Mouse (Mus musculus) layer of hippocampus, adult 2 months (tissue): ENCODE results near the gene Zfp810. TPM values are rescaled to one million over a fixed set of nuclear protein-coding genes. Genes with fewer than 3 reads are reported as not detected.
"Not testable (repeated sequence)": the region's sequence is repeated elsewhere in the genome, so short reads cannot be mapped to it uniquely, and the experiment has no call there.

ENCODE experiments used
- DNase-seq, 2 experiments: peaks; one replicate each; pipeline ENCODE4 v3.0.0; 2022; ENCODE audit warnings: low spot score in 2 of 2
- H3K27ac ChIP-seq: fragments of 200-600 bp; 2 replicates; pipeline ENCODE4 v1.8.1; 2022
- H3K4me3 ChIP-seq: fragments of 200-600 bp; 2 replicates; pipeline ENCODE4 v1.8.1; 2022; ENCODE audit warnings: mild to moderate bottlenecking
- CTCF ChIP-seq: fragments of 200-600 bp; conservative IDR thresholded peaks from 2 replicates; pipeline ENCODE4 v1.8.1; 2022; ENCODE audit warnings: antibody characterized with exemption, mild to moderate bottlenecking, moderate library complexity
- total RNA-seq, 2 experiments: library from RNA; stranded (reverse); gene quantifications; 2 replicates each; pipeline ENCODE4 v1.2.3; 2021

Zfp810 gene
- total RNA-seq, 2 experiments from 2014 or later, result 19.9 to 23.2 TPM

DNA sequence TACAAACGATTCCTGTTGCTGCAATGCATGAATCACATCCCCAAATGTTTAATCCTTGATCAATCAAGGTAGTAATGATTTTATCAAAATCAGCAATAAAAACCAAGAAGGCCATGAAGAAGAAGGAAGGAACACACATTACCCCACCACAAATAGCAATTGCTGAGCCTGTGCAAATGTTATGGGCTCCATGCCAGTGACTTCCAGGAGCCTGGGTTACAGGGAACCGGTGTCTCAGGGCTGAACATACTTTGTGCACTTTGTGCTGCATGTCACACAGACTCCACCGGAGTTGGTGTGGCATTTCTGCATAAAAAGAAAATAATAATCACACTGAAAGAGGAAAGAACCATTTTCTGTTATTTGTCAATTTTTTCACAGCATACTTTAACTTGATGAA lies 6.6 kb upstream of the Zfp810 start:
- TF ChIP-seq CTCF, result no peak

DNA sequence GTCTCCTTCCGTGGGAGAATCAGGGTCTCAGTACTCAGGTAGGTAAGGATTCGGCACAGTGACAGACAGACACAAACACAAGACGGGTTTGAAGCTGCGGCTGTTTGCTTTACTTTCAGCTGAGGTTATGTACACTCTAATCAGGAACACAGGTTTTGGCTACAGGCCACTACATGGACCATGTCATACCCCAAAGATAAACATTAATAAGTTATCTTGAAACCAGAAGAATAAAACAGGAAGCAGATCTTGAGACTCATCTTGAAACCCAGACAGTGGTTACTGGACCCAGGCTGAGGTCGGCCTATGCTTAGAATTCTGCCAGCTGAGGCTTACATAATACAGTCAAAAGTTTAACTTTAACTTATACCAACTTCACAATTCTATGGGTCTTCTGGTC lies 5.8 kb upstream of the Zfp810 start:
- Histone ChIP-seq H3K27ac (no peak overlapping the region), H3K4me3 (no peak overlapping the region)
- TF ChIP-seq CTCF, result no peak
- DNase-seq, result no peak

More for the DNA sequence above, 6.6 kb upstream of the Zfp810 start:
- DNase-seq, result no peak
- no peak overlapping the region for H3K27ac ChIP-seq
- no peak overlapping the region for H3K4me3 ChIP-seq

DNA sequence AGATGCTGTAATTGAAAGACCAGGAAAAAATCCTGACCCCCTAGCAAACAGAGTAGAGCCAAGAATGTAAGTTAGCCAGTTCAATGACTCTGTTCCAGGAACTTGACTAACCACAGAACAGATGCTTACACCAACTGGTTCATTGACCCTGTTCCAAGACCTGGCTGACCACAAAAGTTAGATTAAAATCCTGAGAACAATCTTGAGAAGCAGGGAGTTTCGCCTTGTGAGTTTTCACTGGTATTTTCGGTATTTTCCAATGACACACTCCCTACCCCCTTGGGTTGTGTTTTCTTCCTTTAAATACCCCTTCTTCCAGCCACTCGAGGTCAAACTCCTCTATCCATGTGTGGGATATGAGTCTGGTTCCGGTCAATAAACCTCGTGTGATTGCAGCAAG lies 2.2 kb upstream of the Zfp810 start:
- no peak for TF ChIP-seq CTCF

DNA sequence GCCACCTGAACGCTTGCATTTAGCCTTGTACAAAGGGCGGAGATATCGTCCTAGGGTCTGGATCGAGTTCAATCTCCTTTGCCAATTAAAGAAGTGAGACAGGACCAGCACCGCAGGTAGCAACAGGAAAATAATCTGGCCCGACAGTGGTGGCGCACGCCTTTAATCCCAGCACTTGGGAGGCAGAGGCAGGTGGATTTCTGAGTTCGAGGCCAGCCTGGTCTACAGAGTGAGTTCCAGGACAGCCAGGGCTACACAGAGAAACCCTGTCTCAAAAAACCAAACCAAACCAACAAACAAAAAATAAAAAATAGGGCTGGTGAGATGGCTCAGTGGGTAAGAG lies 443 bp upstream of the Zfp810 start:
- Histone ChIP-seq H3K4me3 (peak overlapping the region; percentile 82), H3K27ac (peak overlapping the region; percentile 98)
- not testable (repeated sequence) for DNase-seq

More for the DNA sequence above, 2.2 kb upstream of the Zfp810 start:
- Histone ChIP-seq H3K4me3 (no peak overlapping the region), H3K27ac (no peak overlapping the region)
- no peak for DNase-seq

DNA sequence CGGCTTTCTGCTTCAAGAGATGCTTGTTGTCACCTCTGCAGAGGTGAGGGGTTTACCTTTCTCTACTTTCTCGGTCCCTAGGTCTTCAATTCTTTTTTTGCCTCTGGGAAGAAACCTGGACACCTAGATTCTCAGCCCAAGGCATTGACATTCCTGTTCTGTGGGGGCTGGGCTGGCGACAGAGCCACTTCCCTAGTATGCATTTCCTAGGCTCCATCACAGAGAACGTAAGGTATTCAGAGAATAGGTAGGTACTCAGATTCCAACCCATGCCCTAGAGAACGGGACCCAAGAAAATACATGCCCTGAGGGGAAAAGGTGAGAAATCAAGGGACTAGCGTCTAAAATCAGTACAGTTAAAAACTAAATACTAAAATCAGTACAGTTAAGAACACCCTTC lies 722 bp downstream of the Zfp810 start:
- TF ChIP-seq CTCF, result no peak
- DNase-seq, result no peak
- peak overlapping the region; percentile 82 for H3K4me3 ChIP-seq
- peak overlapping the region; percentile 98 for H3K27ac ChIP-seq

DNA sequence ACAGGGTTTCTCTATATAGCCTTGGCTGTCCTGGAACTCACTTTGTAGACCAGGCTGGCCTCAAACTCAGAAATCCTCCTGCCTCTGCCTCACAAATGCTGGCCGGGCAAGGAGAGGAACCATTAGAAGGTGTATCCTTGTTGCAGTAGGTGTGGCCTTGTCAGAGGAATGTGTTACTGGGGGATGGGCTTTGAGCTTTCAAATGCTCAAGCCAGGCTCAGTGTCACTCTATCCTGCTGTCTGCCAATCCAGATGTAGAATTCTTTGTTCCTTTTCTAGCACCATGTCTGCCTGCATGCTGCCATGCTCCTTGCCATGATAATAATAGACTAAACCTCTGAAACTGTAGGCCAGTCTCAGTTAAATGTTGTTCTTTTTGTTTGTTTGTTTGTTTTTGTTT lies 5.2 kb downstream of the Zfp810 start:
- TF ChIP-seq CTCF, result no peak
- no peak overlapping the region for H3K27ac ChIP-seq
- no peak overlapping the region for H3K4me3 ChIP-seq
- no peak for DNase-seq

DNA sequence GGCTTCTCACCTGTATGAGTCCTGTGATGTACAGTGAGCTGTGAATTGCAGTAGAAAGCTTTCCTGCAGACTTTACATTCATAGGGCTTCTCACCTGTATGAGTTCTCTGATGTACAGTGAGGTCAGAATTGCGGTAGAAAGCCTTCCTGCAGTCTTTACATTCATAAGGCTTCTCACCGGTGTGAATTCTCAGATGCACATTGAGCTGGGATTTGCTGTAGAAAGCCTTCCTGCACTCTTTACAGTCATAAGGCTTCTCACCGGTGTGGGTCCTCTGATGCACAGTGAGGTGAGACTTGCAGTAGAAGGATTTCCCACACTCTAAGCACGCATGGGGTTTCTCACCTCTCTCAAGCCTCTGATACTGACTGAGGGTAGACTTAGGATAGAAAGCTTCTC lies 28.7 kb downstream of the Zfp810 start:
- DNase-seq, result no peak
- no peak for TF ChIP-seq CTCF
- no peak overlapping the region for H3K27ac ChIP-seq
- no peak overlapping the region for H3K4me3 ChIP-seq

DNA sequence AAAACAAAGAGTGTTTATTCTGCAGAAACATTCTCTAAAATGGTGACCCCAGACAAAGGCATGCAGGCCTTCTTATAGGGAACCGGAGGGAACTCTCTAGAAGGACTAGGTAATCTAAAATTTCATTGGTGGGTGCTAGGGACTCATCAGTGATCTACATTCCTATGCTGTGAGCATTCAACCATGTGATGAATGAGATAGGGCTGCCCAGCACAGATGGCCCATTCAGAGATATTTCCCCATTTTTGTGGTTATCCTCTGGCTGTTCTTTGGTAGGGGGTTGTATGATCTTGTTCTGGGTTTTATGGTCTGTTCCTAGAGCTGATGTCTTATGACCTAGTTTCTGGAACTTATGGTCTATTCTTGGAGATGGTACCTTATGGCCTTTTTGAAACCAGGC lies 38.6 kb downstream of the Zfp810 start:
- DNase-seq, result no peak
- TF ChIP-seq CTCF, result no peak
- Histone ChIP-seq H3K27ac (no peak overlapping the region), H3K4me3 (no peak overlapping the region)

DNA sequence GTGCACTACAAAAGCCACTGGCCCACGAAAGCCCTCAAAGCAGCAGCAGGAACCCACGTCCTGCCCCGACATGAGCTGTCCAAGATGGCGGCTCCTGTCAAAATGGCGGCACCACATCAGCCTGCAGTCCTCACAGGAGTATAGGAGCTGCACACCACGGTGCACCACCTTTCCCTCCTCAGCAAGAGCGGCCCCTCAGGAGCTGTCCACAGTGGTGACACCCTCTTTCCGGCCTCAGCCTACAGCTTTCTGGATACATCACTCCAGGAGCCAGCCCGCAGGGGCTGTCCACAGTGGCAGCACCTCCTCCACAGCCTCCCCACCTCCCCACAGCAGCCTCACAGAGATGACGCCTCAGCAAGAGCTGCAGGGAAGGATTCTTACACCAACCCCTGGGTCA lies 44.8 kb downstream of the Zfp810 start:
- H3K27ac ChIP-seq, result no peak overlapping the region
- TF ChIP-seq CTCF, result no peak

DNA sequence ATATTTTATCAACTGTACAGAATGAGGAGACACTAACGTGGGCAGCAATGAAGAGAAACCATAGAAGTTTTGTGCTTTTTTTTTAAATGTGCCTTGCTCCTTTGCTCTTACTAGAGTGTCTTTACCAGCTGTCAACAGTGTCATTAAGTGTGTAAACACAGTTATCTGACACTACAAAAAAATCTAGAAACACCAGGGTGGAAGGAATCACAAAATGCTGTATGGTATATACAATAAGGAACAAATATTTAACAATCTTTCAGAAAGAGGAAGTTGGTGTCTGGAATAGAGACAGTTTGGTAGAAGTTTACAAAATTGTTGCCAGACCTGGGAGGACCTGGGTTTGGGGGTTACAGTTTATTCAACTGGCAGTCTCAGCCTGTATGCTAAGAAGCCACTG lies 45.9 kb downstream of the Zfp810 start:
- TF ChIP-seq CTCF, result no peak
- Histone ChIP-seq H3K4me3 (no peak overlapping the region), H3K27ac (no peak overlapping the region)
- no peak for DNase-seq

More for the DNA sequence above, 44.8 kb downstream of the Zfp810 start:
- H3K4me3 ChIP-seq, result no peak overlapping the region
- DNase-seq, result no peak

DNA sequence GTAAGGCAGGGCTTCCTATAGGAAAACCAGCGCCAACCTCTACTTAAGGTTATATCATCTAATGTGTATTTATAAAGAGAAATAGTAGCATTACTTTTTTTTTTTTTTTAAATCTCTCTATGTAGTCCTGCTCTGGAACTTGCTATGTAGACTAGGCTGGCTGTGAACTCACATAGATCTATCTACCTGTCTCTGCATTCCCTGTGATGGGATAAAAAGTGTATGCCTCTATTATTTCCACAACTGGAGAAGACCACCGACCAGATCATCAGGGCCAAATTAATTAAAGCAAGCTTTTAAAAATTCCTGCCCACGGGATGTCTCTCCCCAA lies 47.4 kb downstream of the Zfp810 start:
- no peak for TF ChIP-seq CTCF
- H3K27ac ChIP-seq, result 0 out of 2 replicates have a peak overlapping the region, but pooled peaks have one; percentile 32
- DNase-seq, result no peak
- peak overlapping the region; percentile 88 for H3K4me3 ChIP-seq

DNA sequence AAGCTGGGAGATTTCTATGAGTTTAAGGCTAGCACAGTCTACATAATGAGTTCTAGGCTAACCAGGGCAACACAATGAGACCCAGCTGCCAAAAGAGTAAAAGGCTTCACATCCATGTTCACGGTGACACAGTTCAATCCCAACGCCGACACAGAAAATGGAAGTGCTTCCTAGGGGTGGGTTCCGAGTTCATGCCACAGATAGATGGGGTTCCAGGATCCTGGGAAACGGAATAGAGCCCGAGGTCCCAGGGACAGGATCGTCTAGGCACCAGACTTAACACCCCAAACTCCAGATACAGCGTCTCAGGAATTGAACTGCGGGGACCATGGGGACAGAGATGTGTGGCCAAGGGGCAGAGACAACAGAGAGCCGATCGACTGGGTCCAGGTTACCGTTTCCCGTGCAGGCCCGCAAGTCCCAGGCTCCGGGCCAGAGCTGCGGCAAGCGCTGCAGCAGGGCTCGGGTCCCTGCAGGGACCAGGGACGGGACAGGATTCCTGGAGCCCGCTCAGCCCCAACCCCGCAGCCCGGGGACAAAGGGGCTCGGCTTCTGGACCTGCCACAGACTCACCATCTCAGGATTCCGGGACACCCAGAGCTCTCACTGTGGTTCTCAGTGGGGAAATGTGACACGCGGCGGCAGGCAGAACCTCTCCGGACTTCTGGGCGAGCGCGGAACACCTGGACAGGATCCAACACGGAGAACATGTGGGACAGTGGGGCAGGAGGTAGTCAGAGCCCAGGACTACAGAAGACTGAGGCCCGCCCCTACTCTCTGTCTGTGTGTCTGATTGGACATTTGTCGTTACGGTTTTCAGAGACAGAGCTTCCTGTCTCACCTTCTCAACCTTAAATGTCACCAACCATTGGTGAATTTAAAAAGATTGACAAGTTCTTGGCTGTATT lies 48.0 kb downstream of the Zfp810 start, which contains the start of gene Zfp599:
Gene Zfp599 (minus strand): TSS at position 712 of the 908 bp plus-strand sequence.
- no peak for TF ChIP-seq CTCF
- H3K4me3 ChIP-seq, result peak within 1 kb of the TSS; percentile 88
- DNase-seq, result peak; percentile 58 to 76
- peak within 1 kb of the TSS; percentile 79 for H3K27ac ChIP-seq

DNA sequence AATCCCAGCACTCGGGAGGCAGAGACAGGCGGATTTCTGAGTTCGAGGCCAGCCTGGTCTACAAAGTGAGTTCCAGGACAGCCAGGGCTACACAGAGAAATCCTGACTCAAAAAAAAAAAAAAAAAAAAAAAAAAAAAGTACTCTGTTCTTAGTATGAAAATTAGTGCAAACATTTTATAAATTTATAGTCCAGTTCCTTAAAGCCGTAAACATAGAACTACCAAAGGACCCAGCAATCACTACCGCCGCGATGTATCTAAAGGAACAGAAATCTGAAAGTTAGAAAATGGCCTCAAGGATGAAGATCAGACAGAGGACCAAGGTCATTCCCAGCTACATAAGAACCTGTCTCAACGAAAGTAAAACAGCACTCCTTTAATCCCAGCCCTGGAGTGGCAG lies 48.7 kb downstream of the Zfp810 start:
- H3K4me3 ChIP-seq, result peak overlapping the region; percentile 88
- peak overlapping the region; percentile 79; the same call in 1 of the 2 replicates for H3K27ac ChIP-seq
- DNase-seq, result no peak
- no peak for TF ChIP-seq CTCF

DNA sequence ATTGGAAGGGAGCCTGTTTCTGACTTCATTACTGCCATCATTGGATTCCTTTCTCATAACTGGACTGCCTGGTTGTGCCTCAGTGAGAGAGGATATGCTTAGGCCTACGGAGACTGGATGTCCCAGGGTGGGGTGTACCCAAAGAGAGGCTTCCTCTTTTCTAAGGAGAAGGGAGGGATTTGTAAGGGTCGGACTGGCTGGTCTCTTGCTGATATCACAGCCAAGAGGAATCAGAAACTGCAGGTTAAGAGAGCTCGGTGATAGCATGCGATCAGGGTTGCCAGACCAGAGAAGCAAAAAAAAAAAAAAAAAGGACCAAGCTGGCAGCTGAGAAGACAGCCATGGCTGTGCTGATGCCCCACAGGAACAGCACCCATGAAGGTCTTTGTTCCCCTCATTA lies 50.9 kb downstream of the Zfp810 start:
- H3K27ac ChIP-seq, result no peak overlapping the region
- H3K4me3 ChIP-seq, result no peak overlapping the region
- no peak for TF ChIP-seq CTCF
- DNase-seq, result no peak

DNA sequence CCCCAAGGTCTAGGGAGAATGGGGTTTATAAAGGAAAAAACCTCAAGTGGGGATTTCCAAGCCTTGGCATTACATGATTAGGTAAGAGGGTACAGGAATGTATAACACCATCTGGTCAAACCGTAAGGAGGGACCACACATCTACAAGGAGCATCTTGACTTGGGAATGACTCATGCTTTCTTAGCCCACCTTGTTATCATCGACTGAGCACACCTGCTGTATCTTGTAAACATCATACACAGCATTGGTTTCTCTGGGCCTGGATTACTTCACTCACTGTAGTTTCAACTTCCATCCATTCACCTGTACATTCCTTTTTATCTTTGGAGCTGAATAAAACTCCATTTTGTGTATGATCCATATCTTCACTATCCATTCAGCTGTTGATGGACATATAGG lies 63.2 kb downstream of the Zfp810 start:
- no peak for DNase-seq
- H3K4me3 ChIP-seq, result no peak overlapping the region
- no peak overlapping the region for H3K27ac ChIP-seq
- TF ChIP-seq CTCF, result no peak
